Mouse (Mus musculus) lung, postnatal 10 days (tissue): ENCODE measurements around the gene Cacna2d3.

Source experiments
- DNase-seq: peaks from one replicate; pipeline ENCODE4 v3.0.0; 2021

Cacna2d3 gene

GRCm38 (mm10) chr14:29628213-29628612 lies 93.5 kb downstream of the Cacna2d3 start:
- no peak for DNase-seq

- no peak for DNase-seq
These were observed 109.2 kb downstream of the Cacna2d3 start for GRCm38 (mm10) chr14:29612436-29612835.

- no peak for DNase-seq
These were observed 112.9 kb downstream of the Cacna2d3 start for GRCm38 (mm10) chr14:29608761-29609160.

DNA sequence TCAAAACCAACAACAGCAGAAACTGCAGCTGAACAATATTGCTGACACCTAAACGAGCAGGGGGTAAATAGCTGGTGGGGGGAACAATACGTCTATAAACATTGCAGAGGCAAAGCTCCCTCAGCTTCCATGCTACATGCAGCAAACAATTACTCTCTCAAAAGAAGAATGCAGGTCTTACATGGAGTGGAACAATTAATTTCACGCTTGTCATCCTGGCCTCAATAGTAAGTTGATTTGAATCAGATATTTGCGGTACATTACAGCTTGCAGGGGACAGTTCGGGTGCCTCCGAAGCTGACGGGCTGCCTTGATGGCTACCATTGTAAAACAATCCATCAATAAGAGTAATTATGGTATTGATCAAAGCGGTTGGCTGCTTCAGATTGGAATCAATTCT lies 122.2 kb downstream of the Cacna2d3 start:
- no peak for DNase-seq

GRCm38 (mm10) chr14:29592896-29593295 lies 128.8 kb downstream of the Cacna2d3 start:
- DNase-seq = no peak

DNA sequence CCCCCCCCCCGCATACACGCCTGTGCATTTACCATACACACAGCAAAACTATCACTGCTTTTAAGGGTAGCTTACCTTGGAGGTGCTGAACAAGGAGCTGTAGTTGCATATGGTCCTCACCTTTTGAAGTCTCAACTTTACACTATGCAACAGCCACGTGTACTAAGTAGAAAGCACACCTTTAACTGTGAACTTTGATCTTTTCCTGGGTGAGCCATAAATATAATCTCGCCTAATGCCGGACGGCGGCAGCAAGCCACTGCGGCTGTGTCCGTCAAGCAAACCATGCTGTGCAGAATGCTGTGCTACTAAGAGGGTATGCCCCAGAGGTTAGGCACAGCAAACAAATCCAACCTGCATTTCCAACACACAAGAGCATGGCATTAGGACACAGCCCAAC lies 132.0 kb downstream of the Cacna2d3 start:
- no peak for DNase-seq

GRCm38 (mm10) chr14:29581961-29582360 lies 139.7 kb downstream of the Cacna2d3 start:
- no peak for DNase-seq

DNA sequence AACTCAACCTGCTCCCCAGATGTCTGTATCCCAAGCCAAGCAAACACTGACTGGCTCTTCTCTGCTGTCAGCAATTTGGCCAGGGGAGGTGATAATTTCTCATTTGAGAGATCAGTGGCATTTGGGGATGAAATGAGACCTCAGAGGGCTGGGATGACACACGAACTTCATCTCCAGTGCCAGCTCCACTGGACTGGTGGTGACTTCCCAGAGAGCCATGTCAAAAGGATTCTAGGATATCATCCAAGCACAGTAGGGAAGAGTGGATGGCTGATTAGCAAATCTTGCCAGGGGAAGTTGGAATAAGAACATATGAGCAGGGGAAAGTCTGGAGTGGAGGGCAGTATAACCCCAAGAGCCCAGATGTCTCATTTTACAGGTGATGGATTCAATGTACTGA lies 143.9 kb downstream of the Cacna2d3 start:
- DNase-seq = no peak

DNA sequence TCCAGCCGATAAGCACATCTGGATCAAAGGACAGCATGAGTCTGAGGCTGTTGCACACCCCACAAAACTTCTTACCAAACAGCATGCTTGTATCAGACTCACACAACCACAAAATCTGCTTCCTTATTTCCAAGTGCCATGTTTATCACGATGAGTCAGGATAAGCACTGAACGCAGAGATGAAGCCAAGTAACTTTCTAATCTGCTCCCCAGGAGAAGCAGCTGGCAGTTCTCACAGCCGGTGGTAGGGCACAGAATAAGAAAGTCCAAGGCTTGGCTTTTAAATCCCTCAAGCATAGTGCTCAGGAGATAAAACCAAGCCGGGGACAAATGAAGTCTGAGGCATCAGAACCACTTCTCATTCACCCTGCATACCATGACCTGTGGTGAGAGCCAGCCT lies 146.1 kb downstream of the Cacna2d3 start:
- no peak for DNase-seq

GRCm38 (mm10) chr14:29562704-29563103 lies 159.0 kb downstream of the Cacna2d3 start:
- DNase-seq = peak; percentile 3

DNA sequence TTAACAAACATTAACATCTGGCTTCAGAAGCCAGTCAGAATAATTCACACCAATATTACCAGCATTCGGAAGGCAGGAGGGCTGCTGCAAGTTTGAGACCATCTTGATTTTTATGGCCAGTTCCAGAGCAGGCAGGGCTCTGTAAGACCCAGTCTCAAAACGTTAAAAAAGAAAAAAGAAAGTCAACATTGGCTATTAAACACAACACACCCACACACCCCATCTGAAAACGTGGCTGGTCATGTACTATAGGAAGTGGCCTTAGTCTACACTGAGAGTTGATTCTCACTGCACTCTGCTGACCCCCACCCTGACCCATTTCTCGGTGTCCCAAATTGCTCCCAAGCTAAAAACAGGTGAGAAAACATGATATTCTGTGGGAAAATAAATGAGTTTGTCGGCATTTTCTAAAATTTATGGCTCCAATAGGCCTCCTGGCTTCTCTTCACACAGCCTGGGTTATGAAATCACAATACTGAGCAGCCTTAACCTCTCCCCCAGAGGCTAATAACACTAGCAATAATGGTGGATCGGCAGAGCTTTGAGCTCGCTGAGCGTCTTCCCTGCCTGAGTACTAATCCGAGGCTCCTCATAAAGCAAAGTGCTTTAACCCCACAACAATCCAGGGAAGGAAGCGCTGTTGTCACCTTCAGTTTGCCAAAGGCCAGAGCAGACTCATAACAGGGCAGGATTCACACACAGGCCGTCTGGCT lies 160.4 kb downstream of the Cacna2d3 start:
- no peak for DNase-seq

DNA sequence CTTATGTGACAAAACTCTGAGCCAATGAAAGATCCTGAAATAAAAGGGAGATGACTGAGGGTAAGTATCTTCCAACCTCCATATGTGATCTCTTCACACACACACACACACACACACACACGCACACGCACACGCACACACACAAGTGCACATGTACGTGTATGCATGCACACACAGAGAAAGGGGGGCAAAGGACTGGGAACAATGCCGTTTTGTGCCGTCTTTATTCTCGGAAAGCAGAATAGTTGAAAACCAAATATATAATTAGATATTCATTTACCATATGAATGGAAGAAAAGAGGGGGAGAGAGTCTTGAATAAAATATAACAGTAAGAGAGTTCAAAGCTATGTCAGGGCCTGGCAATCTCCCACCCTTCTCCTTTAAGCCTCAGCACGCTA lies 163.2 kb downstream of the Cacna2d3 start:
- DNase-seq = no peak

DNA sequence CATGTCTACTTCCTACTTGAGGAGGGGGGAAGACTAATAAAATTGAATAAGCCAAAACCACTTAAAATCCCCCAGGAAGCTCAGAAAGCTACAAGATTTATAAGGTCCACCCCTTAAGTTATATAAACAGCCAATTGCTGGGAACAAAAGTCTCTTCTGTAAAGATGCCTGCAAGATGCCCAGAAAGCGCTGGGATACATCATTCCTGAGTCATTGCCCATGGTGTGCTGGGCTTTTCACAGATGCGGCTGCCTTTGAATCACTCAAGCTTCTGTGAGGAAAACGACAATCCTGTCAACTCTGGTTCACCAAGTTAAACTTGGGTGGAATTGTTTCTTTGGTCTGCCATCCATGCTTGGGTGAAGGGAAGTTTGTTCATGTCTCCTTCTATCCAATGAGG lies 165.5 kb downstream of the Cacna2d3 start:
- DNase-seq = no peak

DNA sequence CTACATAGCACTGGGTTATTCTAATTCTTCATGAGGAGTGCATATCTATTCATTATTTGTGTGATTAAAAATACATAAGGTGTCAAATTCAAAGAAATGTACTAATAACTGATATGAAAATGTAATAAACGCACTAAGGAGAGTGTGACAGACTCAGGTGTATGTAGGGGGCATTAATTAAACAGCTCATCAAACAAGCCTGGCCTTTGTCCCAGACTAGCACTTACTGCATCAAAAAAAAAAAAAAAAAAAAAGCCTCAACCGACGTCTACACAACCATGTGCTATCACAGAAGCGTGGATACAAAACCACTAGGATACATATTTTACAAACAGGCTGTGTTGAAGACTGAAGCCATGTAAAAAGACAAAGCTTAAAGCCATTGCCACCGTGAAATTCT lies 169.2 kb downstream of the Cacna2d3 start:
- DNase-seq = no peak

- no peak for DNase-seq
These were observed 173.0 kb downstream of the Cacna2d3 start for GRCm38 (mm10) chr14:29548646-29549045.

DNA sequence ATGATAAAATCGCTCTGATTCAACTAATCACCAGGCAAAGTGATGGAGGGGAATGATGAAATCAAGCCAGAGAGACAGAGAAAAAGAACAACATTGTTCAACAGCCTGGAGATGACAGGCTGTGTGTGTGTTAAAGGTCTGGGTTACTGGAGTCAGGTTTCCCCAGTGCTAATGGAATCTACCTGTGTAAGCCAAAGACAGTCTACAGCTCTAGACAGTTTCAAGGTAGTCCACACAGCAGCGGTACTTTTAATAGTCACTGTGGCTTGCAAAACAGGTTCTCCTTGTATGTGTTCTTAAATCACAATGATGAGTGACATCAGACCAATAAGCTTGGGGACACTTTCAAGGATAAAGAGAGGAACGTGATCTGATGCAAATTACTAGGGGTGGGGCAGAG lies 191.1 kb downstream of the Cacna2d3 start:
- no peak for DNase-seq

DNA sequence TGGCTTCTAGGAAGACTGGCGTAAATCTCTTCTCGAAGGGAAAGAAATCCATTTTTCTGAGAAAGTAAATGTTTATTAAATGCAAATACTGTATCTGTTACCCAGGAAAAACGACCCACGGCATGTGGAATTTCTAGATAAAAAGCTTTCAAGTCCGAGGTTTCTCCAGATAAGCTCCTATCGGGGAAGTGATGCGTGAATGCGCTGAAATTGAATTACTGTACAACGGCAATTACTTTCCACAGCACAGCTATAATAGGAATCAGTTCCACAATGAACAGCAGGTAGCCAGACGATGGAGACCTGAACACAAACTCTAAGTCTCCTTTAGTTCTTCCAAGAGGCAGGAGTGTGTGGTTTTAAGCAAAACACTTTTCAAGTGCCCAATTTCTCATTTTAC lies 193.0 kb downstream of the Cacna2d3 start:
- DNase-seq = no peak

GRCm38 (mm10) chr14:29519751-29520669 lies 201.7 kb downstream of the Cacna2d3 start:
- no peak for DNase-seq

GRCm38 (mm10) chr14:29502667-29503066 lies 219.0 kb downstream of the Cacna2d3 start:
- DNase-seq = no peak

DNA sequence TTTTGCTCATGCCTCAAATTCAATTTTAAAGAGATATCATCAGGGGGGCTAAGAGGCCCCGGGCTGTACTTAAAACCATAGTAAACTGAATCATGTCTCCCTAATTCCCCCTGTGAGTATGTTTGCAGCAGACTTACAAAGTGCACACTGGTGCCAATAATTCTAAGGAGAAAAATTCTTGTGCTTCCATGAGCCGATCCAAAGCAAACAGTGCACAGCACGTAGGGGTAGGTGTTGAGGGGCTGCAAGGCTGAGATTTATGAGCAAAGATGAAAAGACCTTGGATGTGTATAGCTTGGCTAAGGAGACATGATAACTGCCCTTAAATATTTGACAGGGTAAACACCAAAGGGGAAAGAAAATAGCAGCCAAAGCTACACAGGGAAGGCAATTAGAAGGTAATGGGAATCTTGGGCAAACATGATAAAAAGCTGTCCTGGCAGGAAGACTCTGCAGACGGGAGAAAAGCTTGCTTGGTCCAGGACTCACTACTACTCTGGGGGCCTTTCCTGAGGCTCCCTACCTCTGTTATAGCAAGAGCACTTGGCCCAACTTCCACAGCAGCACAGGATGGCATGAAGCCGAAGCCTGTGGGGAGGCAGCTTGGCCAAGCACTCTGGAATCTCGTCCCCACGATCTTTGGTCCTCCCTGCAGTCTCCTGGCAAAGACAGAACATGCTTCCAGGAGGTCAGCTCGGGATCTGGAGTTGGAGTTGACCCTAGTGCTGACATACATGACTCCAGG lies 222.9 kb downstream of the Cacna2d3 start:
- DNase-seq = no peak

GRCm38 (mm10) chr14:29496552-29496951 lies 225.1 kb downstream of the Cacna2d3 start:
- no peak for DNase-seq

- DNase-seq = no peak
These were observed 229.9 kb downstream of the Cacna2d3 start for GRCm38 (mm10) chr14:29491786-29492185.

GRCm38 (mm10) chr14:29485416-29485815 lies 236.2 kb downstream of the Cacna2d3 start:
- DNase-seq = no peak
